Mouse (Mus musculus): ENCODE data around the gene Lrp4.

Lrp4 gene

GRCm38 (mm10) chr2:91453231-91454075 is 3.9 kb upstream of the Lrp4 start:
- DNase-seq (ENCODE audit: extremely low spot score, low read depth, low spot score): no peak

- DNase-seq (ENCODE audit: extremely low spot score, low read depth, low spot score): no peak
Measured at GRCm38 (mm10) chr2:91454434-91454833, 2.9 kb upstream of the Lrp4 start.

- DNase-seq (ENCODE audit: extremely low spot score, low read depth, low spot score): no peak
Measured at GRCm38 (mm10) chr2:91455826-91456225, 1.5 kb upstream of the Lrp4 start.

- no peak for DNase-seq (ENCODE audit: extremely low spot score, low read depth, low spot score)
Measured at GRCm38 (mm10) chr2:91456491-91457100, 715 bp upstream of the Lrp4 start.

GRCm38 (mm10) chr2:91457656-91458251 is 443 bp downstream of the Lrp4 start:
- DNase-seq (ENCODE audit: extremely low spot score, low read depth, low spot score): no peak

- DNase-seq (ENCODE audit: extremely low spot score, low read depth, low spot score): no peak
Measured at GRCm38 (mm10) chr2:91458252-91458672, 951 bp downstream of the Lrp4 start.

GRCm38 (mm10) chr2:91458673-91459391 is 1.5 kb downstream of the Lrp4 start:
- DNase-seq (ENCODE audit: extremely low spot score, low read depth, low spot score): no peak

- no peak for DNase-seq (ENCODE audit: extremely low spot score, low read depth, low spot score)
Measured at GRCm38 (mm10) chr2:91460076-91460475, 2.8 kb downstream of the Lrp4 start.

- no peak for DNase-seq (ENCODE audit: extremely low spot score, low read depth, low spot score)
Measured at GRCm38 (mm10) chr2:91460771-91461170, 3.5 kb downstream of the Lrp4 start.

GRCm38 (mm10) chr2:91461341-91461740 is 4.0 kb downstream of the Lrp4 start:
- no peak for DNase-seq (ENCODE audit: extremely low spot score, low read depth, low spot score)

- no peak for DNase-seq (ENCODE audit: extremely low spot score, low read depth, low spot score)
Measured at GRCm38 (mm10) chr2:91462196-91462595, 4.9 kb downstream of the Lrp4 start.

GRCm38 (mm10) chr2:91462681-91463080 is 5.4 kb downstream of the Lrp4 start:
- DNase-seq (ENCODE audit: extremely low spot score, low read depth, low spot score): no peak

GRCm38 (mm10) chr2:91465934-91466333 is 8.6 kb downstream of the Lrp4 start:
- no peak for DNase-seq (ENCODE audit: extremely low spot score, low read depth, low spot score)

- no peak for DNase-seq (ENCODE audit: extremely low spot score, low read depth, low spot score)
Measured at GRCm38 (mm10) chr2:91467613-91468012, 10.3 kb downstream of the Lrp4 start.

GRCm38 (mm10) chr2:91470055-91470647 is 12.8 kb downstream of the Lrp4 start:
- DNase-seq (ENCODE audit: extremely low spot score, low read depth, low spot score): no peak

- DNase-seq (ENCODE audit: extremely low spot score, low read depth, low spot score): no peak
Measured at GRCm38 (mm10) chr2:91474358-91474757, 17.0 kb downstream of the Lrp4 start.

- no peak for DNase-seq (ENCODE audit: extremely low spot score, low read depth, low spot score)
Measured at GRCm38 (mm10) chr2:91475791-91476190, 18.5 kb downstream of the Lrp4 start.

- DNase-seq (ENCODE audit: extremely low spot score, low read depth, low spot score): no peak
Measured at GRCm38 (mm10) chr2:91476251-91476661, 18.9 kb downstream of the Lrp4 start.

- DNase-seq (ENCODE audit: extremely low spot score, low read depth, low spot score): no peak
Measured at GRCm38 (mm10) chr2:91476841-91477240, 19.5 kb downstream of the Lrp4 start.

GRCm38 (mm10) chr2:91480399-91480801 is 23.1 kb downstream of the Lrp4 start:
- no peak for DNase-seq (ENCODE audit: extremely low spot score, low read depth, low spot score)
